Mouse (Mus musculus): ENCODE data around the gene Trim2.

Trim2 gene

DNA sequence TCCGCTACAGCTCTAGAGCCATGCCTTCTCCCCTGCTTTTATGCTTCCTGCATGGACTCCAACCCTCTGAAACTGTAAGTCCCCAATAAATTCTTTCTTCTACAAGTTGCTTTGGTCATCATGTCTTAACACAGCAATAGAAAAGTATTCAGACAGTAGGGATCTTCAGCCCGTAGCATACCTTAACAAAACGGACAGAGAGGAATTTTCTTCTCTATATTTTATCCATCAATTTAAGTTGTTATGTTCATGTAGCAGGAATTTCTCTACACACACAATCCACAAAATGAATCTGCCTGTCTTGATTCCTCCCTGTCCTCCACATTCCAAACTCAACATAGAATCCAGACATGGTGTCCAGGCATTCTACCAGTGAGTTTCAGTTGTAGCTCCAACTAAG lies at the start of gene Trim2:
Gene Trim2 (minus strand): TSS at position 101 of the 400 bp plus-strand sequence.
- in situ Hi-C loops (cut with MboI, MseI): no loop called here

DNA sequence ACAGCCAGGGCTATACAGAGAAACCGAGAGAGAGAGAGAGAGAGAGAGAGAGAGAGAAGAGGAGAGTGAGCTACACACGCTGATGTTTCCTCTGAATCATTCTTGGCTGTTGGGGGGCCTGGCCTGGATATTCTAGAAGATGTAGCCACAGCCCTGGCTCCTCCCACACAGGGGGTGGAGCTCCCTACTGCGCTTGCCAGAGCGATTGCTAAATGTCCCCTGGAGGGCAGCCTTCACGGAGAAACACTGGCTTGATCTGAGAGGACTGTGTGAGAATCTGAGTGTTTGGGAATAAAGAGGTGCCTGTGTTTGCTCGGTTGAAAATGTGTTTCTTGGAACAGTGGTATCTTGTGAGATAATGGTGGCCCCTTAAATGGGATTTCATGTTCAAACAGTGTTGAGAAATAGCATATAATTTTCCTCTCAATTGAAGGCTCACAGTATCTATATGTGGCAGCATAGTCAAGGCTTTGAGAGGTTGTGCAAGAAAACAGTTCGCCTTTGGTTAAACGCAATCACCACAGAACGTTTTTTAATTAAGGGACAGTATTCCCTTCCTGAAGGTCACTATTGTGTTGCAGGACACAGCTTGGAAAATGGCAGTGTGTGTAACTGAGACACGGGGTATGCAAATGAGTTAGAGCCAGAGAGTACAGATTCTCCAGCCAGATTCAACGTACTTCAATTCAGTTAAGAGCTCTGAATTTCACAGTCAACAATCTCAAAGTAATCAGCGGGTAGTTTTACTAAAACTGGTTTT lies 49.4 kb upstream of the Trim2 start:
- in situ Hi-C loops (cut with MboI, MseI): loop anchor here (10.0 kb wide), 1 partner anchor 169 kb away; no protein-coding TSS in a partner anchor

DNA sequence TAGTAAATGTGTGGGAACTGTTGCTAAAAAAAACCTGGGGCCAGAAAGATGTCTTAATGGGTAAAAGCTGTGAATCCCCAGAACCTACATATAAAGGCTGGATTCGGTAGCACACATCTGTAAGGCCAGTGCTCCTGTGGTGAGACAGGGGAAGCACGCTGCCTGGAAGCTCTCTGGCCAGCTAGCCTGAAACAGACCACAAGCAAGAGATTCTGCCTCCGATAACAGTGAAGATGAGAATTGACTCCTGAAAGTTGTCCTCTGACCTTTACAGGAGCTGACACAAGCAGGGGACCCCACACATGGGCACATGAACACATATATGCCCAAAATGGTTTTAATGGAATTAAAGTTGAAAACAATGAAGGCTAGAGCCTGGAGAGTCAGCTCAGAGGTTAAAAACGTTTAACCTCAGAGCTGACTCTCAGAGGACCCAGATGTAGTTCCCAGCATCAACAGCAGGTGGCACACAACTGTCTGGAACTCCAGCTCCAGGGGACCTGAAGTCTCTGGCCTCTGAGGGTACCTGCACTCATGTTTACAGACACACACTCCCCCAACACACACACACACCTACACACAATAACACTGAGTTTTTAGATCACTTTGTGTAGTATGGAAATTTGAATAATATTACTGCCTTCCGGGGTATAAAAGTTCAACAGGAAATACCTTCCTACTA lies 45.8 kb upstream of the Trim2 start:
- in situ Hi-C loops (cut with MboI, MseI): loop anchor here (10.0 kb wide), 1 partner anchor 172 kb away; no protein-coding TSS in a partner anchor

DNA sequence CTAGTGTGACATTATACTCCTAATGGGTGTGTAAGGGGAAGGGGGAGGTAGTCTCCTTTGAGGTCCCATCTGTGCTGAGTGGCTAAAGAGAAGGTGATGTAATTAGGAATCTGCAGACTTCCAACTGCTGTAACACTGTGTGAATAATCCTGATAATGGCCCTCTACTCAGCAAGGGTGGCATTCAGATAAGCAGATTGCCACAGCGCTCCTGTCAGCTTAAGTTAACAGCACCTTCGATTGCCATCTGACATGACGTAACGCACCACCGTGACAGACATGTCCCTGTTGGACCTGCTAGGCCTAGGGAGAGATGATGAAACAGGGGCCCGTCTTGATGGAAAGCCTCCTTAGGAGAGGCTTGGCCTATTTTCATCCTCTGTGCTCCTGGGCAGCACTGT lies 43.6 kb upstream of the Trim2 start:
- in situ Hi-C loops (cut with MboI, MseI): loop anchor here (10.0 kb wide), 1 partner anchor 174 kb away; no protein-coding TSS in a partner anchor

DNA sequence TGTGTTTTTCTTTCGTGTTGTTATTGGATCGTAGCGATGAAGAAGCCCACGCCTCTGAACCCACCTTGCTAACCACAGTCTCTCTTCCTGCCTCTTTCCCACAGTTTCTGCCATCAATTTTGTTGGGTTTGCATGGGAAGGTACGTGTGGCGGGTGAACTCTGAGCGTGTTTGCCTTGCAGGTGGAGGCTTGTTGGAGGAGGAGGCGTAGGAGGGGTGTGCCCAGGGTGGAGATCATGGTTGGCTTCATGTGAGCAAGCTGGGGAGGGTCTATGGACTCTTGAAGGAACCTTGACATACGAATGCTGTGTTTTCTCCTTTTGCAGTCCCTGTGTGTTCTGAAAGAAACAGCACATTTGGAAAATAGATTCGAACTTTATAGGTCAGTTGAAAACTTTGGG lies 43.1 kb upstream of the Trim2 start:
- in situ Hi-C loops (cut with MboI, MseI): loop anchor here (5.0 to 10.0 kb wide), 2 partner anchors 88 to 175 kb away; no protein-coding TSS in a partner anchor

DNA sequence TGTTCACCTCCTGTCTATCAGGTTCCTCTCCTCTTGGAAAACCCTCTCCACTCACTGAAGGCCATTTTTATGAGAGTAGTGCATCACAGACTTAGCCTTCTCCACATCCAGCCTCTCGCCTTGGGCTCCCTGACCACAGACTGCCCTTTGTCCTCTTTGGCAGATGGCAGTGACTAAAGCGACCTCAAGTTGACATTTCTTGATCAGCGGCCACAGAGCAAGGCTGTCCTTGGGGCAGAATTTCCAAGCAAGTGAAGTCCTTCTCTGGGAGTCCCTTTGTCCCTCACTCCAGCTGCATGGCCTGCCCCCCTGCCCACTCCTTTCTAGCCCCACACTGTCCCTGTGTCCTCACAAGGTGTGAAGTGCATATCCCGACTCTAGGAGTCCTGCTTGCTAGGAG lies 40.7 kb upstream of the Trim2 start:
- in situ Hi-C loops (cut with MboI, MseI): loop anchor here (5.0 kb wide), 1 partner anchor 90 kb away; no protein-coding TSS in a partner anchor

DNA sequence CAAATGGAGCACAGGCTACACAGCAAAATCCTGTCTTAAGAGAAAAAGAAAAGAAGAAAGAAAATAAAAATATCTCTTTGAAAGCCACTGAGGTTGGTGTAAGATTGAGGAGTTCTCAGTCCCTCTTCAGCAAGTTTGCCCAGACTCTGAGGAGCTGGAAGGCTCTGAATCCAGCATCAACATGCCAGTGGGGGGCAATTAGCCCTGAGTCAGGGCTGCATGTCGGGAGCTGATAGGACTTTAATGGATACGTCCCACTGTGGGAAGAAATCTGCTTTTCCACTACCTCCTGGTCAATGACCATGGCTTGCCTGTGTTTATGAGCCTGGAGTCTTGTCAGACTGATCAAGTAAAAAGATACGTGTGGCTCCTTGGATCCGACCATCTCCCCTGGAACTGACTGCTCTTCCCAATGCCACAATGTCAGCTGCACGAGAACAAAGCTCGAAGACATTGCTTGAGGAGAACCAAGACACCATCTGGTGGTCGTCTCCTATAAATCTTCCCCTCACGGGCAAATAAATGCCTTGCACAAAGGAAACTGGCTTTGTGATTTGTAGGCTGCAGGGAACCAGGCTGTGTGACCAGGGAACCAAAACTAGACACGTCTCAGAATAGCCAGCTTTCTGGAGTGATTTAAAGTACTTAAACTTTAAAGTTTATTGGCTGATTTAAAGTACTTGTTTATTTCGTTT lies 39.9 kb upstream of the Trim2 start:
- in situ Hi-C loops (cut with MboI, MseI): loop anchor here (5.0 kb wide), 1 partner anchor 91 kb away; no protein-coding TSS in a partner anchor

DNA sequence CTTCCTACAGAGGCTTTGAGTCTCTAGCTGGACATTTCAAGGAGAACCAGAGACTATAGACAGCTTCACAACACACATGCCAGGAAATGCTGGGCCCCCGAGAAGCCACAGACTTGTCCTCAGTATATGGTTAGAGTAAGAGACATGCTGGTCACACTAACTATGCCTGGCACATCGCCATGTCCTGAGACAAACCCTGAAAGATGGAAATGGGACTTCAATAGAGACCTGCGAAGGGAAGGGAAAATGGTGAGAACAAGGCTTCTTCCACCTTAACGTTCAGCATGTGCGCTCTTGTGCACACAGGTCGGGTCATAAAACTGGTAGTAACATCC lies 38.9 kb upstream of the Trim2 start:
- in situ Hi-C loops (cut with MboI, MseI): loop anchor here (5.0 kb wide), 1 partner anchor 92 kb away; no protein-coding TSS in a partner anchor

DNA sequence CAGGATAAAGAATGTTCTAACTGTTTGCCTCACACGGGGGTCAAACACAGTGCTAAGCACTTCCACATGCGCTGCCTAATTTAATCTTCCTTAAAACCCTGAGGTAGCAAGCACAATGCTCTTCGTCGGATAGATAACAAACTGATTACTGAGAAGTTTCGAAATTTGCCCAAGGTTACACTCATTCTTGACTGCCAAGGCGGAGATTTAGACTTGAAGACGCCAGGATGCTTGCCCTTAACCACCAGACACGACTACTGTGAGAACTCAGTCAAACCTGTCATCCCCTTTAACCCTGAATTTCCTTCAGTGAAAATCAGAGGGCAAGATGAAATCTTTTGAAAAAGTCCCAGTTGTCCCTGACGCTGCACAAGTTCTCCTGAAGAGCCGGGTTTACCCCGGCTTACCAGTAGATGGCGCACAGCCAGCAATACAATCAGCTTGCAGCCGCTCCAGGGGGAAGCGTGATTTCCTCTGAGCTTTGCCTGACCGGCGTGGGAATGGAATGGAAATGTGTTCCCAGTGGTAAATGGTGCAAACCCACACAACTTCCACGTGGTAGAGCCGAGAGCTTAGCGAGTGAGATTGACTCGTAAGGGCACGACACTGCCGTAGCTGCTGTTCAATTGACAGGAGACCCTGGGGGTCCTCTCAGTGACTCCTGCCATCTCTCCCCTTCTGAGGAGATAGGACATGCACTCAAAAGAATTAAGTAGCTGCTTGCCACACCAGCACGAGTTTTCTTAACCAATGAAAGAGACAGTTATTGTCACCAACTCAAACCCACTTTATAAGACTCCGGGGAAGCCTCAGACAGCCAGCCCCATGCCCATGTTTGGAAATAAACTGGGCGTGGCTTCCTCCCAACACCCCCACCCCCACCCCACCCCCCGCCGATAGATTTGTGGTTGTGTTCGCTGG lies 38.3 kb upstream of the Trim2 start:
- in situ Hi-C loops (cut with MboI, MseI): loop anchor here (5.0 kb wide), 2 partner anchors 92 to 197 kb away; no protein-coding TSS in a partner anchor

DNA sequence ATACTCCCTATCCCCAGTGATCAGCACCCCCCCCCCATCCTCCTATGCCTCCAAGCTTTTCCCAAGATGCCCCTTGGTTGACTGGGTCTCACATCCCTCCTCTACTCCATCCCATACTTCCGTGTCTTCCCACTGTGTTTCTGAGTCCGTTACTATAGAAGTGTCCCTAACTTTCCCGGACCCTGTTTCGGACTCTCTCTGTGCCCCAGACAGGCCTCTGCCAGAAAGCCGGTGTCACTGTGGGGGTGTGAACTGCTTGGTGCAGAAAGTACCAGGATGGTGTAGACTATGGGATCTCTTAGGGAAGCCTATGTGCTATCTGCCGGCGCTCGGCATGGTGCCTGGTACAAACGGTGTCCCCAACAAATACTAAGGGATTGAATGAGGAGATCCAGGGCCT lies 36.4 kb upstream of the Trim2 start:
- in situ Hi-C loops (cut with MboI, MseI): loop anchor here (5.0 kb wide), 1 partner anchor 199 kb away; no protein-coding TSS in a partner anchor

DNA sequence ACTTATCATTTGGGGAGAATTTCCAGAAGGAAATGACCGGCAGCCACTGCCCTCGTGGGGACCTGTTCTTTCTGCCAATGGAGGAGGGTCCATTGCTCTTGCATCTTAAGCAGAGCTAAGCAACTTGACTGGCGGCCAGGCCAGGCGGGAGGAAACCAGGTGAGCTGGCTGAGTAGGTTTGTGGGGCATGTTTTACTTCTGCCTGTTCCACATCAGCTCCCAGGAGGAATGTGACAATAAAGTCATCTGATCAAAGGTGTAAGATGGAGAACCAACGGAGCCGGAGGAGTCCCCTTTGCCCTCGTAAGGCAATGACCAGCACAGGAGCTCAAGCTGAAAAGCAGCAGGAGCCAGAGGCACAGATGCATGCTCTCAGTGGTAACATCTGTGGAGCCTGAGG lies 35.1 kb upstream of the Trim2 start:
- in situ Hi-C loops (cut with MboI, MseI): loop anchor here (5.0 kb wide), 1 partner anchor 200 kb away; no protein-coding TSS in a partner anchor

DNA sequence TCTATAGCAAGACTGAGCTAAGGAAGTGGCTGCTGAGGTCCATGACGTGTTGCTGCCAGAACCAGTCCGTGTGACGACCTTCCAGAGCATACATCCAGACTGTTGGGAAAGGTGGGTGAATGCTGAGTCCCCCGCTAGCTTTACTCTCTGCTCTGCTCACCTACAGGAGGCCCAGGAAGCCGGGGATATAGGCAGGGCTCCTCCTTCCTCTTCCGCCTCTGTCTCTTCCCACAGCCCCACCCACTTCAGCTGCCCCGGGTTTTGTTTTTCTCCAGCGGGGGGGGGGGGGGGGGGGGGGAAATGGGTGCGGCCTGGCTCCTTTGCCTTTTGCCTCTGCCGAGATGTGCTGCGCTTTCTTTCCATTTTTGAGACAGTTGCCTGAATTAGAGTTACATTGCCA lies 30.9 kb upstream of the Trim2 start:
- in situ Hi-C loops (cut with MboI, MseI): loop anchor here (5.0 kb wide), 1 partner anchor 50 kb away; no protein-coding TSS in a partner anchor

DNA sequence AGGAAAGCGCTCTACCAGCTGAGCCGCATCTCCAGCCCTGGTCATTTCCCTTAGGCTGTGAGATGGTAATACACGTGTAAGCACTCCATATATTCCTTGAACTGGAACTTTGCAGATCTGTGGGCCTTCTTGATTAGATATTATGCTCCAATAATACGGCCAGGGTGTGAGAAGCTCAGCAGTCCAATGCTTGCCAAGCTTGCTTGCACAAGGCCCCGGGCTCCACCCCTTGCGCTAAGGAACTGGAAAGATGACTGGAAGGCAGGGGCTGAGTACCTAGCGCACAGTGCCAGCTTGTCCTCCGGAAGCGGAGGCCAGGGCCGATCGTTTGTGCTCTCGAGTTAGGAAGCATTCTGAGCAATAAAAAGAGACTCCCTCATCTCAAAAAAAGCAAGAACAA lies 29.7 kb upstream of the Trim2 start:
- in situ Hi-C loops (cut with MboI, MseI): loop anchor here (5.0 kb wide), 1 partner anchor 51 kb away; no protein-coding TSS in a partner anchor

DNA sequence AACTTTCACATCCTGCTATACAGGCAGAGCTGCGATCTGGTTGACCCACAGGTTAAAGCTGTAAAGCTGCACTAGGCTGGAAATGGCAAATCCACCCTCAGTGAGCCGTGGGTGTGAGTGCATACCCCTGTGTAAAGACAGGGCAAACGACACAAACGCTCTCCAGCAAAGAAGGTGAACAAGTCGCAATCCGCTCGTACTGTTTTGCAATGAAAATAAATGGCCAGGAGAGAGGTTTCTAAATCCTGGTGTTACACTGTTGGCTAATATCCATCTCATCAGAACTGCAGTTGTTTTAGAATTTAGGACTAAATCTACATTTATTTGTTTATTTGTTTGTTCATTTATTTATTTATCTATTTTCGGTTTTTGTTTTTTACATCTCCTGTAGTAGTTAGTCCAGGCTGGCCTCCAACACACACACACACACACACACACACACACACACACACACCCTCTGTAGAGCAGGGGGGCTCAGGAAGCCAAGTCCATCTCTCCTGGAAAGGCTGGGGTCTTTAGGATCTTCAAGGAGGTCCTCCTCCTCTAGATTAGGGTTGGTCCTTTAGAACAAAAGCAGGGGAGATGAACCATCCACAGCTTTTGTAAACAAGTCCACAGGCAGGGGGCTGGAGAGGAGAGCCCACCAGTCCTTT lies 28.9 kb upstream of the Trim2 start:
- in situ Hi-C loops (cut with MboI, MseI): loop anchor here (5.0 kb wide), 1 partner anchor 52 kb away; no protein-coding TSS in a partner anchor

DNA sequence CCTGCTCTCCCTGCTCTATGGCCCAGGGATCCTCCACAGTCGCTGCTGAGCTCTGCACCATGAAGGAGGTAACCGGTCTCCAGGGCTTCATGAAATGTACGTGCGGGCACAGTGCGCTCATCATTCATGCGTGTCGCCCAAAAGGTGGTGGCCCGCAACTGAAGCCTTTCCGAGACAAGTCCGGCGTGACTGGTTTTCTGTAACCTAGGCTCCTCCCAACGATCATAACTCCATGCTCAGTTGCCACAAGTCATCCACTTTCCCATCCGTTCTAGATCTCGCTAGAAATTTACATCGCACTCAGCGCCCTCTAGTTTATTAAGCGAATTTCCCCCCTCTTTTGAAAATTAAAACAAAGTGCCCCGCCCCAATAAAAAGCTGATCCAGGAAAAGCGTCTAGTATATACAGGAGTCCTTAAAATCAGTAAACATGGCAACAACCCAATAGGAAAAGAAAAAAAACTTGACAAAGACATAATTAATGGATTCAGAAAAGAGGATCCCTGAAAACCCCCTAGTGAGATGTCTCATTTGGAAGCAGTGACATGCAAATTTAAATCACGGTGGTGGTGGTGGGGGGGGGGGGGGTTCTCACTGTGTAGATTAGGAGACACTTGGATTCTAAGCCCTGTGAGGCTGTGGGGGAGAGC lies 28.2 kb upstream of the Trim2 start:
- in situ Hi-C loops (cut with MboI, MseI): loop anchor here (5.0 kb wide), 1 partner anchor 52 kb away; no protein-coding TSS in a partner anchor

DNA sequence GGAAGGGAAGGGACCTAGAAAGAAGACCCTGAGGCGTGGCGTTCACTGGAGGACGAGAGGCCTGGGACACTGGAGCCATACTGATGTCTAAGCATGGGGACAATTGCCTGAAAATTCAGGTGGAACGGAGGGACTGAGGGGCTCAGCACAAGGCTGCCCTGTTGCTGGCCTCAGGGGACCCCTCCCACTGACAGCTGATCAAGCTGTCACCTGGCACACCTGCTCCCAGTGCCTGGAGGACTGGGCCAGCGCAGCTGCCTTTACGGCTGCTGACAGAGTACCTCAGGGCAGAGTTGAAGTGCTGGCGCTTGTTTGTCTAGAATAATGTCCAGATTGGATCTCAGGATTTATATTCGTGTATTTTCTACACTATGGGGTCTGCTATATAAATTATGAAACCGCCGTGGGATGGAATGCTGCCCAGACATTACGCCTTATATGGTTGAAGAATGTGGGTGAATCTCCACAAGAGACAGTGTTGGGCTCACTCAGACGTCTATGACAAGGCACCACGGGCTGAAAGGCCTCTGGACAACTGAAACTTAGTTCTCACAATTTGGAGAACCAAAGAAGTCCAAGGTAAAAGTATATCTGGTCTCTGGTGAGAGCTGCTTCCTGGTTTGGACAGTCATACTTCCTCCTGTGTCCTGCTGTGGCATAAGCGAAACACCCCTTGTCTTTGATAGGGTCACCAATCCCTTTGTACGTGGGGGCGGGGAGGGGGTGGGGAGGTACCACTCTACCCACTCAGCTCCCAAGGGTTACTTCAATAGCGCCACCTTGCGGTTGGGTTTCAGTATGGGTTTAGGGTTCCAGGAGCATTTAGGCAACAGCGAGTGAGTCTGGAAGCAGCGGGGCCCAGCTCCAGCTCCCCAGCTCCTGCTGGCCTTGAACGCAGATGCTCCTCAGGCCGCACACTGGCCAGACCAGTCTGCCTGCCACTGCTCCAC lies 27.0 kb upstream of the Trim2 start:
- in situ Hi-C loops (cut with MboI, MseI): no loop called here

DNA sequence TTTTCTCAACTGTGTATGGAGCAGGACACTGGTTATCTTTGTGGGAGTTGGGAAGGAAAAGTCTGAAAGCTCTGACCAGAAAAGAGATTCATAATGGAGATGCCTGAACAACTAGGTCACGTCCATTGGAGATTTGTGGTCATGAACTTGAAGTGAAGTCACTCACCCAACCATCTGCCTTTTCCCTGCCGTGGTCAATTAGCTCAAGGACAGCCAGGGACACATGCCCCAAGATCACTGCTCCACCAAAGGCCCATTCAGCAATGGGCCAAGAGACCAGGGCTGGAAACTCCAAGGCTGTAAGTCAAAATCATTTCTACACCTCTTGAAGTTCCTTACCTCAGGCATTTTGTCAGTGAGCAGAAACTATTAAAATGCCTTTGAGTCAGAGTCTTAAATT lies 23.5 kb upstream of the Trim2 start:
- in situ Hi-C loops (cut with MboI, MseI): no loop called here

DNA sequence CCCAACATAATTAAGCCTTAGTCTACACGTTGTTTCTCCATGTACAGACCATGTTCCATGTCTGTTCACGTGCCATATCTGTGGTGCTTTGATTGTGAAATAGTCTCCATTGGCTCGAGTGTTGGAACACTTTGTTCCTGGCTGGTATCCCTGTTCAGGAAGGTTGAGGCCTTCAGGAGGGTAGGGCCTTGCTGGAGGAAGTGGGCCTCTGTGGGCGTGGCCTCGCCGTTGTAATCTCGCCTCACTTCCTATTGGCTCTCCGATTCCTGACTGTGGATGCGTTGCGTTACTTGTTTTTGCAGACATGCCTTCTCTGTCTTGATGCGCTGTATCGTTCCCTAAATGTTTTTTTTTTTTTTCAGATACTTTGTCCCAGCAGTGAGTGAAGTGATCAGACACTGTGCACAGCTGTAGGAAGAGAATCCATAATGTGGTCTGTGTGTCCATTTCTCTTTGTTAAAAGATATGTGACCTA lies 18.3 kb upstream of the Trim2 start:
- in situ Hi-C loops (cut with MboI, MseI): no loop called here
